In genomic region chr3:129429161-129430111, GRCm38 (mm10) we compare ENCODE assay signal across 9 mouse cellular contexts.
DNase-seq lines count a peak whose midpoint lies in the region; ATAC-seq and TF ChIP-seq lines count a peak whose summit lies in the region.
"Had no signal": no experiment of that assay in that cellular context is flagged by ENCODE, and none has a peak within 500 bp of the region (broad histone marks: within the 10 kb centered on the region; RNA-seq: fewer than 3 reads in every experiment).

No protein-coding gene starts in this region.

- no peaks in the 10 kb centered on the region for H3K36me3 ChIP-seq in hindbrain, embryonic 13.5 days

- no peak for TF ChIP-seq POLR2A in cerebellum, adult 2 months (IDR thresholded peaks at IDR 0.05; ENCODE audit: borderline replicate concordance, insufficient read depth, low read length)

- no peaks in the 10 kb centered on the region for H3K9me3 ChIP-seq in hindbrain, embryonic 13.5 days

- no peak overlapping the region for H3K4me3 ChIP-seq in cerebellum, adult 2 months (replicated peaks; ENCODE audit: insufficient read depth, low read depth, low read length)
- no peak overlapping the region for H3K4me3 ChIP-seq in hindbrain, embryonic 13.5 days
- H3K4me3 ChIP-seq: erythroblast, embryonic 14.5 days had no signal

- no peak overlapping the region for H3K9ac ChIP-seq in hindbrain, embryonic 13.5 days

- H3K27ac ChIP-seq in cerebellum, adult 2 months (ENCODE audit: insufficient read depth, low read length): no peak overlapping the region
- H3K27ac ChIP-seq in hindbrain, embryonic 13.5 days: peak overlapping the region; percentile 26

- peak; percentile 47; the same call in 1 of the 2 replicates for TF ChIP-seq CTCF in cerebellum, adult 2 months (IDR thresholded peaks at IDR 0.05; ENCODE audit: borderline replicate concordance, insufficient read depth, low read depth, low read length)

- ATAC-seq in hindbrain, embryonic 13.5 days (ENCODE audit: low FRiP score): no peak
- no peak for ATAC-seq in erythroid progenitor cell, adult 5-6 weeks (replicated peaks; ENCODE audit: low FRiP score, poor library complexity, severe bottlenecking)

- DNase-seq in cerebellum, adult 2 months: peak; percentile 17 to 23
- no peak for DNase-seq in cerebellum, adult 9-11 months
- DNase-seq in lung, adult 18-20 months: peak; percentile 22 to 58
- no peak for DNase-seq in lung, postnatal 4 days
- DNase-seq in lung, postnatal 36 days: peak; percentile 42
- no peak for DNase-seq in T-cell, adult 2 months (ENCODE audit: low spot score)

- H3K4me2 ChIP-seq in hindbrain, embryonic 13.5 days: no peak overlapping the region

- 51% methylated on average over 8 of the region's 8 CpGs for WGBS in cerebellum, adult 2 months
- 61% methylated on average over 8 of the region's 8 CpGs for WGBS in hindbrain, embryonic 13.5 days

- no peaks in the 10 kb centered on the region for H3K4me1 ChIP-seq in cerebellum, adult 2 months (ENCODE audit: control insufficient read depth, insufficient read depth, low read length)
- H3K4me1 ChIP-seq in hindbrain, embryonic 13.5 days (replicated peaks): peaks cover 6% of the 10 kb centered on the region; the same call in 1 of the 2 replicates

- no peaks in the 10 kb centered on the region for H3K27me3 ChIP-seq in cerebellum, adult 2 months (ENCODE audit: control insufficient read depth, insufficient read depth, low read length)
- no peaks in the 10 kb centered on the region for H3K27me3 ChIP-seq in hindbrain, embryonic 13.5 days

Comparison
In these comparisons a context has a peak if more than half of its experiments do, and no peak if none do; other contexts are left out.
1. DNase-seq: peak in cerebellum, adult 2 months (2 of 2), lung, adult 18-20 months (2 of 2) and lung, postnatal 36 days (single experiment); none in cerebellum, adult 9-11 months (single experiment), lung, postnatal 4 days (0 of 2) and T-cell, adult 2 months (single experiment).